Mouse (Mus musculus) retina, adult 2 months (tissue): ENCODE data around the gene Polr2a.

Experiments
- DNase-seq: peaks from one replicate; pipeline ENCODE4 v3.0.0-alpha.2; 2012; ENCODE audit warnings: low read depth, low spot score

Polr2a gene

GRCm38 (mm10) chr11:69784793-69785272 is 26.4 kb upstream of the Polr2a start:
- DNase-seq: no peak

DNA sequence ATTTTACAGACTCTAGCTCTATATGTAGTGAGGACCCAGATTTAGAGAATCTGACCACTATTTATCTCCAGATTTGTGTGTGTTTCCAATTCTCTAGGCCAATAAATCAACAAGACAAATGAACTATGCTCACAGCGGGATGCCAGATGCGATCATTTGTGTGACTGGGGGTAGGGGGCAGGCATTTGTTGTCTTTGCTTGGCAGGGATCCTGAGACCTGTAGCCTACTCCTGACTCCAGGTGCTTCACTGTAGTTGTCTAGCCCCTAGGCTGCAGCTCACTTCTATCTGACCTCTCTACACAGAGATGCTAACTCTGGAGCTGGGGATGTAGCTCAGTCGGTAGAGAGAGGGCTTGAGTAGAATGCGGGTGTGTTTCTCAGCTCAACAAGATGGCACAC is 23.4 kb upstream of the Polr2a start:
- DNase-seq: no peak

DNA sequence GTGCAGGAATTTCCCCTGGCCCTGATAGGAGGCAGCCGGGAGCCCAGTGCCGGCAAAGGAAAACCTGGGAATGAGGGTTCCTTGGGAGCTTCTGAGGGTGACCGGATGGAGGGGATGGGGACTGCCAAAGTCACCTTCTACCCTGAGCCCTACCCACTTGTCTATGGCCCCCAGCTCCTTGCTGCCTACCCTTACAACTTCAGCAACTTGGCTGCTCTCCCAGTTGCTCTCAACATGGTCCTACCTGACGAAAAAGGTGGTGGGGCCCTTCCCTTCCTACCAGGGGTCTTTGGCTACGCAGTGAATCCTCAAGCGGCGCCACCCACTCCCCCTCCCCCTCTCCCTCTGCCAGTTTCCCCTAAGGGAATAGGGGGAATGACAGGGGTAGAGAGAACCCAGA is 20.5 kb upstream of the Polr2a start:
- no peak for DNase-seq

DNA sequence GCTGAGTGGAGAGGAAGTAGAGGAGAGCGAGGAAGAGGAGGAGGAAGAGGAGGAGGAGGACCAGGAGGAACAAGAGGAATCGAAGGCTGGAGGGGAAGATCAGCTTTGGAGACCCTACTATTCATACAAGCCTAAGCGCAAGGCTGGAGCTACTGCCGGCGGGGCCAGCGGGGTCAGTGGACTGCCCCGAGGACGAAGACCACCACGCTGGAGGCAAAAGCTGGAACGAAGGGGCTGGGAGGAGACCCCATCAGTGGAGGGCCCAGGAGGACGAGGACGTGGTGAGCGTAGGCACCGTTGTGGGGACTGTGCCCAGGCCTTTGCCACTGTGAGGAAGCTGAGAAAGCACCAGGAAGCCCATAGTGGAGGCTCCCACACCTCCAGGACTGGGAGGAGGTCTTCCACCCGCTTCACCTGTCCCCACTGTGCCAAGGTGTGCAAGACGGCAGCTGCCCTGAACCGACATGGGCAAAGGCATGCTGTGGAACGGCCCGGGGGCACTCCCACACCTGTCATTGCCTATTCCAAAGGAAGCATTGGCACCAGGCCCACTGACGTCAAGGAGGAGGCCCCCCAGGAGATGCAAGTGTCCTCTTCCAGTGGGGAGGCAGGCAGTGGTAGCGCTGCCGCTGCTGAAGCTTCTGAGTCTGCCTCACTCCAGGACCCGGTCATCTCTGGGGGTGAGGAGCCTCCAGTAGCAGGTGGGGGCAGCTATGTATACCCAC is 20.0 kb upstream of the Polr2a start:
- no peak for DNase-seq

DNA sequence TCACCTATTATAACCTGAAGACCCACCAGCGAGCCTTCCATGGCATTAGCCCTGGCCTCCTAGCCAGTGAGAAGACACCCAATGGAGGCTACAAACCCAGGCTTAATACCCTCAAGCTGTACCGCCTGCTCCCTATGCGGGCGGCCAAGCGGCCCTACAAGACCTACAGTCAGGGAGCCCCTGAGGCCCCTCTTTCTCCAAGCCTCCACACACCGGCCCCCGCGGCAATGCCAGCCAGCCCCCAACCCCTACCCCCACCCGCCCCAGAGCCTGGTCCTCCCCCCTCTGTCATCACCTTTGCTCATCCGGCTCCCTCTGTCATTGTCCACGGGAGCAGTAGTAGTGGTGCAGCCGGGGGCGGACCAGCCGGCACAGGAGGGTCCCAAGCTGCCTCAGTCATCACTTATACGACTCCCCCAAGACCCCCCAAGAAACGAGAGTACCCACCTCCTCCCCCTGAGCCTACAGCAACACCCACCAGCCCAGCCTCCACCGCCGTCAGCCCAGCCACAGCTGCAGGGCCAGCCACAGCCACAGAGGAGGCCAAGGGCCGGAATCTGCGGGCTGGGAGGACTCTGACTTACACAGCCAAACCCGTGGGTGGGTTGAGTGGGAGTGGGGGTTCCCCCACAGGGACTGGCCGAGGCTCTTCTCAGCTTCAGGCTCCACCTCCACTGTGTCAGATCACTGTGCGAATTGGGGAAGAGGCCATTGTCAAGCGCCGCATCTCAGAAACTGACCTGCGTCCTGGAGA is 19.2 kb upstream of the Polr2a start:
- DNase-seq: no peak

- DNase-seq: no peak
These were observed 18.1 kb upstream of the Polr2a start for GRCm38 (mm10) chr11:69776488-69776887.

DNA sequence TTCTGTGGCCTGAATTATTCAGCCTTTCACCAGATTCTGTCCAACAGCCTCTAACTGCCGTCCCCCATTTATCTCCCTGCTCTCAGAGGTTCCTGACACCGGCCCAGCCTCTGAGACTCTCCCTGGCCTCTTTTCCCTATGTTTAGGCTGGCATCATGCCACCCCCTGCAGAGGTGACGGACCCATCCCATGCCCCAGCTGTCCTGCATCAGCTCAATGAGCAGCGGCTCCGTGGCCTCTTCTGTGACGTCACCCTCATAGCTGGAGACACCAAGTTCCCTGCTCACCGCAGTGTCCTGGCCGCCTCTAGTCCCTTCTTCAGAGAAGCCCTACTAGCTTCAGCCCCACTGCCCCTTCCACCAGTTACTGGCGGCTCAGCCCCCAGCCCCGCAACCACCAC is 17.3 kb upstream of the Polr2a start:
- DNase-seq: no peak

- peak; percentile 61 for DNase-seq
These were observed 16.5 kb upstream of the Polr2a start for GRCm38 (mm10) chr11:69774961-69775360.

DNA sequence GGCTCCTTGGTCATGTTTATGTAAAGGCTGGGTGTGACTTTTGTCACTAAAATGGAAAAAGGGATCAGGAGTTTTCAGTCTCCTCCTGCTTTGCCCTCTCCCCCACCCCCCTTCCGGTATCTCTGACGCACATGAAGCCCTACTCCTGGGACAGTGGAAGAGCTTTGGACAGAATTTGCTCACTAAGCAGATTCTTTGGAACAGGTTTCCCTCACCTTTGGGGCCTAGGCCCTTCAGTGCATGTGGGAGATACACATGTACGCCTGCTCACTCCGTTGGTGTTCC is 9.1 kb upstream of the Polr2a start:
- DNase-seq: no peak

DNA sequence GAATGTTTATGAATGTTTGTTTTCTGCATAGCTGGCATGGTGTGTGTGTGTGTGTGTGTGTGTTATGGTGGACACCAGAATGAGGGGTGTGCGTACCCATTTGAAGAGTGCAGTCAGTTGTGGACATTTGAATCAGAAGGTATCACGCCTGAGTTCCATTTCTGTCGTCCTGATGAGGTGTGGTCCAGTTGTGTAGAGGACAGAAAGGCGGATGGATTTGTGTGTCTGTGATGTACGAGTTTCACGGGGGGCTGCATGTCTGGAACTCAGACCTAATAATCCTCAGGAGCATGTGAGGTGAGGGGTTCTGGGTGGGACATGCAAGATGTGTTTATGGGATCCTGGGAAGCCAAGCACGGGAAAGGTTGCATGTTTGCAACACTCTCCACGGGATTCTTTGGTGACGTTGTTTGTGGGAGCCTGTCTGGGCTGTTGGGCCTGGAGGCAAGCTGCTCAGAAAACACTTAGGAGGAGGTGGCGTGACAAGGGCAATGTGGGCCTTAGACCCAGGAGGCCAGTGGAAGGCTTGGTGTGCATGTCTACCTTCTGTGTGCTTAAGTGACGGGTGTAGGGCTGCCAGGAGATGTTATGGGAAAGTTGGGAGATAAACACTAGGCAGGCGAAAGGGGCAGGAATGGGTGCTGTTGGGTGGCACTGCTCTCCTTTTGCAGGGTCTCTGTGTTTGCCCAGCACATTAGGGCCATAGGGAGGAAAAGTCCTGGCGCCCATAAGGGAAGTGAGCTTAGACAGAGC is 8.6 kb upstream of the Polr2a start:
- DNase-seq: no peak

DNA sequence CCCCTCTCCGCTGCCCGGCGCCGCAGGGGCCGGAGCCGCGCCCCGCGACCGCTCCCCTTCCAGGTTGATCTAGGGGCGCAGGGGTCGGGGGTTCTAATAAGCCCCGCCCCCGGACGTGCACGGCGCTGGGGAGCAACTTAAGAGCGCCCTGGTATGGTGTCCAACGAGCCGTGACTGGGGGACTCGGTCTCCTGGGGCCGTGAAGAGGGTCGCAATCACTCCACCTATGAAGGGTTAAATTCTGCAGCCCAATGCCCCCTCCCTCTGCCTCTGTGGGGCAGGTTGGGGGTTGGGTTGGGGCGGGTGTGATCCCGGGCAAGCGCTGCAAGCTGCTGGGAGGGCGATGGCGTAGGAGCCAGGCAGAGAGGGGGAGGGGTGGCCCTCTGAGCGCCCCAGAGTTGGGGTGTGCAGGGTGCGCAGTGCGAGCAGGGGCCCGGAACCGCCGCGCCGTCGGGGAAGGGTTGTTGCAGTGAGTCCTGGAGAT is 7.7 kb upstream of the Polr2a start:
- DNase-seq: no peak

- no peak for DNase-seq
These were observed 7.0 kb upstream of the Polr2a start, which contains the start of gene Zbtb4 for GRCm38 (mm10) chr11:69765221-69766125. Gene Zbtb4 (plus strand): TSS chr11:69765912.

GRCm38 (mm10) chr11:69763551-69763950 is 5.1 kb upstream of the Polr2a start:
- no peak for DNase-seq

- DNase-seq: no peak
These were observed 3.4 kb upstream of the Polr2a start, which contains the start of gene Slc35g3 for GRCm38 (mm10) chr11:69761868-69762267. Gene Slc35g3 (minus strand): TSS chr11:69761968.

- DNase-seq: no peak
These were observed 2.4 kb upstream of the Polr2a start for GRCm38 (mm10) chr11:69760901-69761200.

- DNase-seq: no peak
These were observed 1.9 kb upstream of the Polr2a start for GRCm38 (mm10) chr11:69760160-69760900.

DNA sequence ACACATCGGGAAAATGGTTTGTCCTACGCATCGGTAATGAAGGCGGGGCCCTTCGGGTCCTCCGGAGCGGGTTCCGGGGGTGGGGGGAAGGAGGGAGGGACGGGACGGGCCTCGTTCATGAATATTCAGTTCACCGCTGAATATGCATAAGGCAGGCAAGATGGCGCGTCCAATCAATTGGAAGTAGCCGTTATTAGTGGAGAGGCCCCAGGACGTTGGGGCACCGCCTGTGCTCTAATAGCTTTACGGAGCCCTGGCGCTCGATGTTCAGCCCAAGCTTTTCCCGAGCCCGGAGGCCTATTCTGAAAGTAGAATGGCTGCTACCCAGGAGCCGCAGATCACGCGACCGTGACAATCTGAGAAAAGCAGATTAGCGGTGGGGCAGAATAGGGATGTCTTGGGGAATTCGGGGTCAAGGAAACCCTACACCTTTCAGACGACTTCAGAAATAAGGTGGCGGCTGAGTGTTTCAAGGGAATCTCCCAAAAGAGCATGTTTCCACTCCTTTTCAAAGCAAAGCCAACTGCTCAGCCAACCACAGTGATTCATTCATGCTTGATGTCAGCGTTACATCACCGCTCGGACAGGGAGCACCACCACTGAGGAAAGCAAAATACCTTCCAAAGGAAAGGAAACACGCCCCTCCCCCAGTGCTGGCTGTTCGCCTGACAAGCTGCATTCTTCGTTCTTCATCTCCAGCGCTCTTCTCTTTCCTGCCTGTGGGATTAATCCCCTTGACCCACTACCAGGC is 709 bp upstream of the Polr2a start:
- no peak for DNase-seq

GRCm38 (mm10) chr11:69758090-69758456 is 364 bp downstream of the Polr2a start:
- peak; percentile 92 for DNase-seq

DNA sequence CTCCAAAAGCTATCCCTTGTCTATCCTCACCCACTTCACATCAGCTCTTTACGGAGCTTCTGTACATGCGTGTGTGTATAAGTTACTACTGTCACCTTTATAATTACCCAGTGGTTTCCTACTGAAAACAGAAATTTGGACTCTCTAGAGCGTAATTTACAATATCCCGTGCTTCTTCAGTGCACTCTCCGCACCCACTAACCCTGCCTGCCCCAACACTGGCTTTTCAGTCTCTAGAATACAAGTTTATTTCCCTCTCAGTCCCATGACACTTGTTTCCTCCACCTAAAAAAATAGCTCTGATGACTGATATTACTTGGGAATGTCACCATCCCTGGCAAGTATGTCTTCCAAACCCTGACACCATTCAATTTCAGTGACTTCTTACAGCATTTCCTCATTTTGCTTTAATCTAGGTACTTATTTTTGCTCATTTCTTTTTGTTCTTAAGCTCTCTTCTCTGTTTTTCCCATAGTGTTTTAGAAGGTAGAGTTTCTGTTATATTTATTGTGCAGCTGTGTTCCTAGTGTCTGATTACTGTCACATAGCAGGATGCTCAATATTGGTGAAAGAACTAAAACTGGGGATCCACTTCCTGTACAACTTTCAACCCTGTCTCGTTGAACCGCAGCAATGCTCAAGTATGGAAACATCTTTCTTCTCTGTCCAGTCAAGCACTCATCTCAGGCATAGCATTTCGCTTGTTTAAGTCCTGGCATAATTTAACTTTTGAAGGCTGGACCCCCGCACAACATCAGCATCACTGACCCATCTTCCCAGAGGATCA is 941 bp downstream of the Polr2a start:
- DNase-seq: no peak
